Mouse (Mus musculus): ENCODE results near the gene Senp2.

- TF ChIP-seq POLR2A (IDR thresholded peaks at IDR 0.05; ENCODE audit: control insufficient read depth in 1 of 2, insufficient read depth in 1 of 2, low read depth in 1 of 2, low read length in 2 of 2, poor library complexity in 1 of 2), result no peak
- no peak for TF ChIP-seq CTCF (IDR thresholded peaks at IDR 0.05 in 2 of 3, conservative IDR thresholded peaks at IDR 0.05 in 1 of 3; ENCODE audit: control insufficient read depth in 1 of 3, insufficient read depth in 1 of 3, low read depth in 2 of 3, low read length in 3 of 3, poor library complexity in 1 of 3, severe bottlenecking in 1 of 3)
- no peak for TF ChIP-seq MYC (IDR thresholded peaks at IDR 0.05; ENCODE audit: low read depth, low read length)
- TF ChIP-seq EP300 (IDR thresholded peaks at IDR 0.05; ENCODE audit: low read depth in 1 of 2, low read length in 2 of 2), result no peak
- no peak for TF ChIP-seq SMC3 (IDR thresholded peaks at IDR 0.05; ENCODE audit: low read depth, low read length)
- TF ChIP-seq CHD2 (IDR thresholded peaks at IDR 0.05; ENCODE audit: low read length), result no peak
- no peak for TF ChIP-seq USF1 (IDR thresholded peaks at IDR 0.05; ENCODE audit: low read depth, low read length)
- TF ChIP-seq MAX (IDR thresholded peaks at IDR 0.05; ENCODE audit: low read length), result no peak
- no peak for TF ChIP-seq MAFK (IDR thresholded peaks at IDR 0.05; ENCODE audit: borderline replicate concordance, low read depth, low read length)
- TF ChIP-seq NELFE (IDR thresholded peaks at IDR 0.05; ENCODE audit: low read depth, low read length), result no peak
- TF ChIP-seq USF2 (IDR thresholded peaks at IDR 0.05; ENCODE audit: borderline replicate concordance in 1 of 2, insufficient read depth in 1 of 2, low read depth in 1 of 2, low read length in 2 of 2), result no peak
- TF ChIP-seq TCF12 (IDR thresholded peaks at IDR 0.05; ENCODE audit: low read depth, low read length), result no peak
- no peak for TF ChIP-seq BHLHE40 (IDR thresholded peaks at IDR 0.05; ENCODE audit: borderline replicate concordance, low read depth, low read length)
These were observed 12.2 kb upstream of the Senp2 start for GRCm38 (mm10) chr16:21996881-21997641.
